Mouse (Mus musculus): ENCODE results near the gene Gins2. TPM values are rescaled to one million over a fixed set of nuclear protein-coding genes. Genes with fewer than 3 reads are reported as not detected.
A peak's percentile ranks its signal among the peaks of the same experiment; 100 is the strongest.

Gene Gins2
- polyA plus RNA-seq (2012; rRNA removed), result 48.3 and 69.1 TPM in 2 replicates

GRCm38 (mm10) chr8:120588908-120589771, at the start of gene Gins2:
Gene Gins2 (minus strand): TSS chr8:120589304.
- no peaks in the 10 kb centered on the region for H3K27me3 ChIP-seq (ENCODE audit: control insufficient read depth, insufficient read depth, low read length)
- no peaks in the 10 kb centered on the region for H3K36me3 ChIP-seq (ENCODE audit: control insufficient read depth, insufficient read depth, low read length)
- peaks cover 24% of the 10 kb centered on the region for H3K4me1 ChIP-seq (replicated peaks; ENCODE audit: control insufficient read depth, insufficient read depth, low read length)
- H3K27ac ChIP-seq (ENCODE audit: control insufficient read depth, insufficient read depth, low read length), result no peak within 1 kb of the TSS
- WGBS, result under 1% methylated on average over 66 of the region's 67 CpGs
- H3K4me3 ChIP-seq (ENCODE audit: control insufficient read depth, insufficient read depth, low read length), result peak within 1 kb of the TSS; percentile 59
- DNase-seq, result peak; percentile 99
- TF ChIP-seq CTCF (IDR thresholded peaks at IDR 0.05; ENCODE audit: borderline replicate concordance, control insufficient read depth, extremely low read depth, insufficient read depth, low read length, poor library complexity) (no peak), POLR2A (IDR thresholded peaks at IDR 0.05; ENCODE audit: control insufficient read depth, extremely low read depth, insufficient read depth, low read length, poor library complexity) (no peak)

DNA sequence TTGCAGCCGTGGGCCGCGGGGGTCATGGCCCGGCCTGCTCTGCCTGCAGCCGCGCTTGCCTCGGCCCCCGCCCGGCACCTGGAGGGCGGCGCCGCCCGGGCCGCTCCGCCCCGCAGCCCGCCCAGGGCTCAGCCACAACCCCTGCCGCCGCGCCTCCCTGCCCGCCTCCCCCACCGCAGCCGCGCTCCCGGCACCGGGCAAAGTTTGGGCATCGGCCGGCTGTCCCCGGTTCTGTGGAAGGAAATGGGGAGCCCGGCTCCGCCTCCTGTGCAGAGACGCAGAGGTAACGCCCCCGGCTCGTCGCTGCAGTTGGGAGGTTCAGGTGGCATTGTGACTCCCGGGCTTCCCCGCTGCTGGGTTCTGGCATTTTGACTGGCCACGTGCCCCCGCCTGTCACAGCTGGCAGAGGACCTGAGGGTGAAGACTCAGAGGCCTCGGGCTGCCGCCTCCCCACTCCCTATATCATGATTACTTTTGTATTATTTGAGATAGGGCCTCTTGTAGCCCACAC, 45.3 kb upstream of the Gins2 start:
- under 1% methylated on average over 41 of the region's 42 CpGs for WGBS
- H3K27ac ChIP-seq (ENCODE audit: control insufficient read depth, insufficient read depth, low read length), result no peak overlapping the region
- H3K4me1 ChIP-seq (replicated peaks; ENCODE audit: control insufficient read depth, insufficient read depth, low read length), result peaks cover 16% of the 10 kb centered on the region
- H3K27me3 ChIP-seq (ENCODE audit: control insufficient read depth, insufficient read depth, low read length), result no peaks in the 10 kb centered on the region
- DNase-seq, result peak; percentile 67
- no peaks in the 10 kb centered on the region for H3K36me3 ChIP-seq (ENCODE audit: control insufficient read depth, insufficient read depth, low read length)
- TF ChIP-seq CTCF (IDR thresholded peaks at IDR 0.05; ENCODE audit: borderline replicate concordance, control insufficient read depth, extremely low read depth, insufficient read depth, low read length, poor library complexity) (0 out of 2 replicates have a peak, but pooled peaks have one; percentile 14), POLR2A (IDR thresholded peaks at IDR 0.05; ENCODE audit: control insufficient read depth, extremely low read depth, insufficient read depth, low read length, poor library complexity) (peak; percentile 19; the same call in 1 of the 2 replicates)
- H3K4me3 ChIP-seq (ENCODE audit: control insufficient read depth, insufficient read depth, low read length), result peak overlapping the region; percentile 50

DNA sequence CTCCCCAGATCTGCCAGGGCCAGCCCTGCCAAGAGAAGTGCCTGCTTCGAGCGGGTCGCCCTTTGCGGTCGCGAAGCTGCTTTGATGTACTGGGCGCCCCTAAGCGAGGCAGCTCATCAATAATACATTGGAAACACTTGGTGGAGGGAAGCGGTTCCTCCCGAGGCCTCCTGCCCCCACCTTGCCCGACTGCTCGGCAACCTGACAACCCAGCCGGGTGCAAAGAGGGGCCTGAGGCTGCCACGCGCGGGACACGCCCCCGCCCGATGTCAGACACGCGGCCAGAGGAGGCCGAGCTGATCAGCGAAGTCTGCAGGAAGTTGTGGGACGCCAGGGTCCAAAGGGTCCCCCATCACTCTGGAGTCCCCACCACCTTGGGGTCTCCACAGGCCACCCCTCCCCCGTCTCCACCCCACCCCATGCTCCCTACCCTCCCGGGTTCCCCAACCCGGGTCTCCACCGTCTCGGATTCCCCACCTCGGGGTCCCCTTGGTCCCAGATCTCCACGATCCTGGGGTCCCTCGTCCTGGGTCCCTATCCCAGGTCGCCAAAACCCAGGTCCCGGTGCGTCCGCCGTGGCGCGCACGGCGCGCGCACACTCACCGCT, 44.7 kb upstream of the Gins2 start:
- H3K36me3 ChIP-seq (ENCODE audit: control insufficient read depth, insufficient read depth, low read length), result no peaks in the 10 kb centered on the region
- WGBS, result 3% methylated on average over 44 of the region's 44 CpGs
- TF ChIP-seq CTCF (IDR thresholded peaks at IDR 0.05; ENCODE audit: borderline replicate concordance, control insufficient read depth, extremely low read depth, insufficient read depth, low read length, poor library complexity) (no peak), POLR2A (IDR thresholded peaks at IDR 0.05; ENCODE audit: control insufficient read depth, extremely low read depth, insufficient read depth, low read length, poor library complexity) (no peak)
- H3K4me3 ChIP-seq (ENCODE audit: control insufficient read depth, insufficient read depth, low read length), result peak overlapping the region; percentile 50
- H3K27ac ChIP-seq (ENCODE audit: control insufficient read depth, insufficient read depth, low read length), result no peak overlapping the region
- peak; percentile 12 for DNase-seq
- H3K4me1 ChIP-seq (replicated peaks; ENCODE audit: control insufficient read depth, insufficient read depth, low read length), result peaks cover 16% of the 10 kb centered on the region
- H3K27me3 ChIP-seq (ENCODE audit: control insufficient read depth, insufficient read depth, low read length), result no peaks in the 10 kb centered on the region

DNA sequence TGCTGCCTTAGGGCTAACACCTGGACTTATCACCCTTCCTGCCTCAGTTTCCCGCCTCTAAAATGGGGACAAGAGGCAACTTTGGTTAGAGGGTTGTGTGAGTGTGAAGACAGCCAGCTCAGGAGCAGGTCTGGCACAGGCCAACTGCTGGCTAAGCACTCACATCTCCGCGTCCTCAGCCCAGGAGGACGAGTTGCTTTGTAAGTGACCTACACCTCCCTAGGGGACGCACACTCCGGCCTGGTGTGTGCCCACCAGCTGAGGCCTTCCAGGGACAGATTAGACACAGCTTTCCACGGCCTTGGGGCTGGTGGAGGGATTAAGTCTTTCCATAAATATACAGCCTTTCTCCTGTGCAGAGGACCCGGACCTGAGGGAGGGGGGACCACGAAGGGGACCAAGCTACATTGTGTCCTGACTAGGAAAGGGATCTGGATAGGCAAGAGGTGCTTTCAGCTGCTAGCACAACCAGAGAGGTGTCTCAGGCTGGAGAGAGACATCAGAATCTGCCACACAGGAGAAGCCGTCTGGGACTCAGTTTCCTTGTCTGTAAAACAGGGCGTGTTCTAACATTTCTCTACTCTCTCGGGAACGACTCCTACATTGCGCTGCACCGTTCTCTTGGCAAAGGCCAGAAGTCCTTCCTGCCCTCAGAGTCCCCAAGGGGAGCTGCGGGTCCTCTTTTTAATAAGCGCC, 44.0 kb upstream of the Gins2 start:
- no peak overlapping the region for H3K4me3 ChIP-seq (ENCODE audit: control insufficient read depth, insufficient read depth, low read length)
- 74% methylated on average over 17 of the region's 17 CpGs for WGBS

GRCm38 (mm10) chr8:120631441-120632375, 42.6 kb upstream of the Gins2 start:
- 91% methylated on average over 21 of the region's 21 CpGs for WGBS
- Histone ChIP-seq H3K27ac (ENCODE audit: control insufficient read depth, insufficient read depth, low read length) (no peak overlapping the region), H3K4me1 (replicated peaks; ENCODE audit: control insufficient read depth, insufficient read depth, low read length) (peaks cover 16% of the 10 kb centered on the region), H3K27me3 (ENCODE audit: control insufficient read depth, insufficient read depth, low read length) (no peaks in the 10 kb centered on the region), H3K4me3 (ENCODE audit: control insufficient read depth, insufficient read depth, low read length) (no peak overlapping the region), H3K36me3 (ENCODE audit: control insufficient read depth, insufficient read depth, low read length) (no peaks in the 10 kb centered on the region)
- no peak for DNase-seq
- no peak for TF ChIP-seq CTCF (IDR thresholded peaks at IDR 0.05; ENCODE audit: borderline replicate concordance, control insufficient read depth, extremely low read depth, insufficient read depth, low read length, poor library complexity)

More for the DNA sequence above, 44.0 kb upstream of the Gins2 start:
- TF ChIP-seq CTCF (IDR thresholded peaks at IDR 0.05; ENCODE audit: borderline replicate concordance, control insufficient read depth, extremely low read depth, insufficient read depth, low read length, poor library complexity), result no peak
- TF ChIP-seq POLR2A (IDR thresholded peaks at IDR 0.05; ENCODE audit: control insufficient read depth, extremely low read depth, insufficient read depth, low read length, poor library complexity), result no peak
- H3K27me3 ChIP-seq (ENCODE audit: control insufficient read depth, insufficient read depth, low read length), result no peaks in the 10 kb centered on the region
- no peaks in the 10 kb centered on the region for H3K36me3 ChIP-seq (ENCODE audit: control insufficient read depth, insufficient read depth, low read length)
- no peak overlapping the region for H3K27ac ChIP-seq (ENCODE audit: control insufficient read depth, insufficient read depth, low read length)
- DNase-seq, result no peak
- H3K4me1 ChIP-seq (replicated peaks; ENCODE audit: control insufficient read depth, insufficient read depth, low read length), result peaks cover 16% of the 10 kb centered on the region
